Mouse (Mus musculus) brain, embryonic 14.5 days (tissue): Measurements from ENCODE around the gene Mgst3. TPM values are rescaled to one million over a fixed set of nuclear protein-coding genes. Genes with fewer than 3 reads are reported as not detected.

Source experiments
- DNase-seq: peaks from one replicate; pipeline ENCODE4 v3.0.0-alpha.2; 2011; ENCODE audit warnings: low read depth
- CTCF ChIP-seq: fragments of 200-500 bp; IDR thresholded peaks from 2 replicates; pipeline ENCODE4 v1.5.1; 2012; ENCODE audit warnings: inconsistent platforms, mild to moderate bottlenecking, moderate library complexity, borderline replicate concordance; ENCODE audit not compliant: insufficient read depth, insufficient read length; ENCODE audit errors: extremely low read depth
- POLR2A ChIP-seq: fragments of 200-500 bp; IDR thresholded peaks from 2 replicates; pipeline ENCODE4 v1.6.1; 2012; ENCODE audit warnings: mild to moderate bottlenecking, inconsistent platforms, borderline replicate concordance; ENCODE audit not compliant: poor library complexity, insufficient read depth, insufficient read length, severe bottlenecking; ENCODE audit errors: extremely low read depth
- polyA plus RNA-seq: library from polyadenylated mRNA; depleted of rRNA; stranded (reverse); fragments of >200 nt; gene quantifications from 2 replicates; pipeline ENCODE4 v1.2.3, GENCODE M21; 2012; rRNA removed

The Mgst3 gene
- polyA plus RNA-seq, 1 experiment: 113 TPM

- no peak for TF ChIP-seq CTCF
- TF ChIP-seq POLR2A: no peak
- no peak for DNase-seq
These were observed 52.6 kb downstream of the Mgst3 start for GRCm38 (mm10) chr1:167340910-167341528.

DNA sequence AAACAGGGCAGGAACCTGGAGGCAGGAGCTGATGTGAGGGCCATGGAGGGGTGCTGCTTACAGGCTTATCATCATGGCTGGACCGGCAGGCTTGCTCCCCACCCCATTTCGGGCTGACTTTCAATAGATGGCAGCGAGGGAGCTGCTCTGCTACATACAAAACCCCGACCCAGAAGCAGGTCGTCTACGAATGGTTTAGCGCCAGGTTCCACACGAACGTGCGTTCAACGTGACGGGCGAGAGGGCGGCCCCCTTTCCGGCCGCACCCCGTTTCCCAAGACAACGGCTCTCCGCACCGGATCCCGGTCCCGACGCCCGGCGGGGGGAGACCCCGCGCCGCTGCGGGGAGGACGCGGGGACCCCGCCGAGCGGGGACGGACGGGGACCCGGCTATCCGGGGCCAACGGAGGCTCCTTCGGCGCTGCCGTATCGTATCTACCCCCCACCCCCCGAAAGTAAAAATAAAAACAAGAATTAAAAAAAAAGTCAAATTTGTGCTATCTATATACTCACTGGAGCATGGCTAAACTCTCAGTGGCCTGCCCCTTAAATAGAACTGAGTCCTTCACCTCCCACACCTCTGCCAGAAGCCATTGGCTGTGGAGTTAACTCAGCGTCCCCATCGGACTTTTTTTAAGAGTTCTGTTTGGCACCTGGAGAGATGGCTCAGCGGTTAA is 53.4 kb downstream of the Mgst3 start:
- no peak for TF ChIP-seq CTCF
- TF ChIP-seq POLR2A: no peak
- peak; percentile 38 for DNase-seq

DNA sequence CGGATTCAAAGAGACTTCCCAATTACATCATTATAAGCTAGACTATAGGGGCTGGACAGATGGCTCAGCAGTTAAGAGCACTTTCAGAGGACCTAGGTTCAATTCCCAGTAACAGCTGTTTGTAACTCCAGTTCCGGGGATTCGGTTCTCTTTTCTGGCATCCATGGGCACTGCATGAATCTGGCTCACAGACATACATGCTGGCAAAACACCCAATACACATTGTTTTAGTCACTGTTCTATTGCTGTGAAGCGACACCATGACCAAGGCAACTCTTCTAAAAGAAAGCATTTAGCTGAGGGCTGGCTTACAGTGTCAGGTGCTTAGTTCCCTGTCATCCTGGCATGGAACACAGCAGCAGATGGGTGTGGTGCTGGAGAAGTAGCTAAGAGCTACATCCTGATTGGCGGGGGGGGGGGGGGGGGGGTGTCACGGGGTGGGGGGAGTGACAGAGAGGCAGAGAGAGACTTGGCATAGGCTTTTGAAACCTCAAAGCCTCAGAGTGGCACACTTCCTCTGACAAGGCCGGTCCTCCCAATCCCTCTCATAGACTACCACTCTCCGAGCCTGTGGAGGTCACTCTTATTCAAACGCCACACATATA is 54.4 kb downstream of the Mgst3 start:
- peak; percentile 74 for DNase-seq
- TF ChIP-seq CTCF (no peak), POLR2A (no peak)

DNA sequence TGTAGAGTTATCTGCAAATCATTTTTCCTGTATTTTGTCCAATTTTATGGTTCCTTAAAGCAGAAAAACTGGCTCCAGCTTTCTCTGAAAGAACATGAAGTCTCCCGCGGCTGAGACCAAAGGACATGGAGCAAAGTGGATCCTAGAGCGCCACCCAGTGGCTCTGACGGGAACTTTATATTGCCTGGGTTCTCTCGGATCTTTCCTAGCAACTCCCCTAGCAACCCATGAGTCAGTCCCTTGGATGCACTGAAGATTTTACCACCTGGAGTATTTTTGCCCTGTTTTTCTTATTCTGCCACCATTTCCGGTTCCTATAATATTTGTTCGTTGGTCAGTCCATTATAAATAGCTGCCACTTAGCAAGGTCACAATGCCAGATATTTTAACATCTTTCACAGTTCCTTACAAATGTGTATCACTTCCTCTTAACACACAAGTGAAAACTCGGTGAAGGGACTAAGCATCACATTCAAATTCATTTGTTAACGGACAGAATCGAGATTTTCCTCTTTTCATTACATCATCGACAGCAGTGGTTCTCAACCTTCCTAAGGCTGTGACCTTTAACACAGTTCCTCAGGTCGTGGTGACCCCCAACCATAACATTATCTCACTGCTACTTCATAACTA is 56.1 kb downstream of the Mgst3 start:
- no peak for TF ChIP-seq POLR2A
- peak; percentile 87 for TF ChIP-seq CTCF

DNA sequence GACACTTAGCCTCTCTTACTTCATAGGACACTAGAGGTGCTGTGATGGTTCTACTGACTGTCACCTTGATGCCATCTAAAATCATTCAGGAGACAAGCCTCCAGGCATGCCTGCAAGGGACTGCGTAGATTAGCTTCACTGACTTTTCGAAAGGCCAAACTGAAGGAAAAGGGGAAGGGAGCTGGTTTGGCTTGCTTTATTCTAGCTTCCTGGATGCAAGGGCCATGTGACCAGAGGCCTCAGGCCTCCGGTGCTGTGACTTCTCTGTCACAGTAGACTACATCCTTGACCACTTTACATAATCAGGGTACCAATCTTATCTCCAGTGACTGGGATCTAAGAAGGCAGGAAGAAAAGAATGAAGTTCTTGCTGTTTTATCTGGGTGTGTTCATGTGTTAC is 57.2 kb downstream of the Mgst3 start:
- DNase-seq: no peak
- TF ChIP-seq CTCF: no peak
- no peak for TF ChIP-seq POLR2A

More for the DNA sequence above, 56.1 kb downstream of the Mgst3 start:
- peak; percentile 90 for DNase-seq

DNA sequence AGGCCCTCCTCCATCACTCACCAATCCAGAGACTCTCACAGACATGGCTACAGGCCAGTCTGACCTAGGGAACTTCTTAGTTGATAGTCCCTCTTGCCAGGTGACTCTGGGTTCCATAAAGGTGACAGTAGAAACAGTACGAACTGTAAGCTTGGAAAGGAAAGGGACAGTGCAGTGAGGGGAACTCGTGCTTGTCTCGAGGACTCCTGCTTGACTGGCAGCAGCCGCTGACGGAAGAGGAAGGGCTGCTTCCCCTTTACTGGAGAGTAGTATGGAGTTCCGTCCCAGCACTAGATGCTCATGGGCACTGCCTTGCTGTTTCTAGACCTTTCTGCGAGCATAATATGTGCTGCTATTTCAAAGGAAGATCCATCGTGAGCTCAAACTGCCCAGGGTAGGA is 62.5 kb downstream of the Mgst3 start:
- no peak for DNase-seq
- TF ChIP-seq CTCF (no peak), POLR2A (no peak)

DNA sequence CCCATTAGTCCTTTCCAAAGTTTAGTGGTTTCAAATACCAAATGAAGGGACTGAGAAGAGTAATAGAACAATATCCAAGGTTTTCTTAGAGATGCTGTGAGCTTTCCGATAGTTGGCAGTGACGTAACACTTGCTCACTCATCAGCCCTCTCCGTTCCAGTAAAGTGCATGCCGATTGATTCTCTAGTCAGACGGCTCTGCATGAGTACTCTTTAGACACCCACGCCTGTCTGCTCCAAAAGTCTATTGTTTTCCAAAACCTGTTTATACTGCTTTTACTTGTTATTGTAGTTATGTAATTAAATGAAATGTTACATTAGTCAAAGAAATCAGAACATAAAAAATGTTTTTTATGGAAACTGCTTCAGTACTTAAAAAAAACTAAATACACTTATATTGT is 64.9 kb downstream of the Mgst3 start:
- TF ChIP-seq POLR2A (no peak), CTCF (no peak)
- DNase-seq: no peak

Other genes with a start within 250 kb of the Mgst3 start
- gene Uck2, start 108.5 kb downstream of the Mgst3 start, polyA plus RNA-seq: 37.8 and 53.1 TPM in 2 replicates
- gene Tmco1, start 85.5 kb downstream of the Mgst3 start, polyA plus RNA-seq: 64.4 and 78.7 TPM in 2 replicates
- gene Aldh9a1, start 43.9 kb downstream of the Mgst3 start, polyA plus RNA-seq: 22.8 and 28.5 TPM in 2 replicates
- gene Lrrc52, start 72.9 kb upstream of the Mgst3 start, polyA plus RNA-seq: 0.06 TPM in 1 of 2 replicates, not detected in the other
- 7.6 and 10.3 TPM in 2 replicates for gene Rxrg, start 204.5 kb upstream of the Mgst3 start, polyA plus RNA-seq